Mouse (Mus musculus) forebrain, embryonic 14.5 days (tissue): ENCODE data around the gene Sipa1l1. TPM values are rescaled to one million over a fixed set of nuclear protein-coding genes. Genes with fewer than 3 reads are reported as not detected.

Source experiments
- ATAC-seq: fragments of 200-750 bp; cut with Nextera tagmentation; 2 replicates; pipeline ENCODE4 v1.8.0; 2017; ENCODE audit warnings: mild to moderate bottlenecking, moderate library complexity
- DNase-seq: peaks from one replicate; pipeline ENCODE4 v3.0.0-alpha.2; 2015; ENCODE audit warnings: low spot score
- H3K27ac ChIP-seq: fragments of 300-500 bp; sonication (generic); 2 replicates; pipeline ENCODE4 v1.5.1; 2014; ENCODE audit warnings: low read depth, mild to moderate bottlenecking, control low read depth, low read length, moderate library complexity
- H3K27me3 ChIP-seq: fragments of 300-500 bp; sonication (generic); replicated peaks from 2 replicates; pipeline ENCODE4 v1.6.1; 2014; ENCODE audit warnings: low read length, control low read depth, mixed read lengths; ENCODE audit not compliant: control insufficient read depth, insufficient read depth
- H3K36me3 ChIP-seq: fragments of 300-500 bp; sonication (generic); 2 replicates; pipeline ENCODE4 v1.6.1; 2014; ENCODE audit warnings: low read length, control low read depth; ENCODE audit not compliant: control insufficient read depth, insufficient read depth
- H3K4me1 ChIP-seq: fragments of 300-500 bp; sonication (generic); 2 replicates; pipeline ENCODE4 v1.6.1; 2014; ENCODE audit warnings: antibody characterized with exemption, low read length, control low read depth; ENCODE audit not compliant: control insufficient read depth, insufficient read depth
- H3K4me2 ChIP-seq: fragments of 300-500 bp; sonication (generic); 2 replicates; pipeline ENCODE4 v1.6.1; 2014; ENCODE audit warnings: mild to moderate bottlenecking, control low read depth, low read length
- H3K4me3 ChIP-seq: fragments of 300-500 bp; sonication (generic); 2 replicates; pipeline ENCODE4 v1.5.1; 2014; ENCODE audit warnings: low read depth, low read length, control low read depth
- H3K9ac ChIP-seq: fragments of 300-500 bp; sonication (generic); 2 replicates; pipeline ENCODE4 v1.6.1; 2014; ENCODE audit warnings: mild to moderate bottlenecking, low read length, control low read depth, moderate library complexity
- H3K9me3 ChIP-seq: fragments of 300-500 bp; sonication (generic); replicated peaks from 2 replicates; pipeline ENCODE4 v1.6.1; 2016; ENCODE audit warnings: low read length, control low read depth, mixed read lengths; ENCODE audit not compliant: control insufficient read depth
- WGBS: fragments of 180-500 bp; shearing (Covaris S2); extraction: QIAGEN DNeasy Blood & Tissue Kit; methylation state at CpG from one replicate; pipeline ENCODE4 v1.1.7; 2014; 5-methylcytosine and 5-hydroxymethylcytosine counted together
- polyA plus RNA-seq: library from polyadenylated mRNA; unstranded; fragments of >200 nt; fragmentation: Nextera tagmentation; extraction: Ambion mirVana; gene quantifications from 2 replicates; pipeline ENCODE4 v1.2.1, GENCODE M21; 2014

The Sipa1l1 gene
- polyA plus RNA-seq, 1 experiment from 2014 or later: 13.5 TPM

DNA sequence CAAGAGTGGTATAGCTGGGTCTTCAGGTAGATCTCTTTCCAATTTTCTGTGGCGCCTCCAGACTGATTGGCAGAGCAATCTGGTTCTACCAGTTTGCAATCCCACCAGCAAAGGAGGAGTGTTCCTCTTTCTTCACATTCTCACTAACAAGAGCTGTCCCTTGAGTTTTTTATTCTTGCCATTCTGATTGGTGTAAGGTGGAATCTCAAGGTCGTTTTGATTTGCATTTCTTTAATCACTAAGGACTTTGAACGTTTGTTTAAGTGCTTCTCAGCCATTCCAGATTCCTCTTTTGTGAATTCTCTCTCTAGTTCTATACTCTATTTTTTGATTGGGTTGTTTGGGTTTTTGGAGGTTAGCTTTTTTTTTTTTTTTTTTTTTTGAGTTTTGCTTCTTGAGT lies 151.1 kb downstream of the Sipa1l1 start:
- DNase-seq: no peak
- WGBS: 57% methylated on average over 3 of the region's 3 CpGs
- ATAC-seq: no peak

DNA sequence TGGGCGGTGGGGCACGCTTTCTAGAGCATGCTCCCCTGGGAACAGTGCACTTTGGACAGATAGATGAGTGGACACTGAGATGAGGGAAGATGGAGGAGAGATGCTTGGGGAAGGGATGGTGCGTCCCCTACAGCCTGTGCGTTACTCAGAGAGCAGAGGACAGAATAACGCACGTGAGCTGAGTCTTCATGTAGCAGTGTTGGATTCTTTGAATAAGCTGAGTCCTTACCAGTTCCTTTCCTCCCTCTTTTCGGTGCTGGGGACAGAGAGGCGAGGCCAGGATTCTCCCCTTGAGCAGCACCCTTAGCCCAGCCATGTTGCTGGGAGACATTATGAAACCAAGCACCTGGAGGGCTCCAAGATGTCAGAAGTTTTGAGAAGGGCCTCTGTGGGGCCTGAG lies 152.3 kb downstream of the Sipa1l1 start:
- 85% methylated on average over 8 of the region's 8 CpGs for WGBS
- 0 out of 2 replicates have a peak, but pooled peaks cover under 1% of the 10 kb centered on the region for H3K4me1 ChIP-seq
- no peaks in the 10 kb centered on the region for H3K9me3 ChIP-seq
- ATAC-seq (no peak), DNase-seq (no peak)
- no peak overlapping the region for H3K9ac ChIP-seq
- H3K27me3 ChIP-seq: no peaks in the 10 kb centered on the region
- H3K36me3 ChIP-seq: no peaks in the 10 kb centered on the region
- H3K4me2 ChIP-seq: no peak overlapping the region
- H3K4me3 ChIP-seq: no peak overlapping the region
- no peak overlapping the region for H3K27ac ChIP-seq

More for the DNA sequence above, 151.1 kb downstream of the Sipa1l1 start:
- H3K4me3 ChIP-seq: no peak overlapping the region
- no peaks in the 10 kb centered on the region for H3K9me3 ChIP-seq
- H3K4me1 ChIP-seq: no peaks in the 10 kb centered on the region
- H3K9ac ChIP-seq: no peak overlapping the region
- no peaks in the 10 kb centered on the region for H3K36me3 ChIP-seq
- no peaks in the 10 kb centered on the region for H3K27me3 ChIP-seq
- no peak overlapping the region for H3K4me2 ChIP-seq
- H3K27ac ChIP-seq: no peak overlapping the region

DNA sequence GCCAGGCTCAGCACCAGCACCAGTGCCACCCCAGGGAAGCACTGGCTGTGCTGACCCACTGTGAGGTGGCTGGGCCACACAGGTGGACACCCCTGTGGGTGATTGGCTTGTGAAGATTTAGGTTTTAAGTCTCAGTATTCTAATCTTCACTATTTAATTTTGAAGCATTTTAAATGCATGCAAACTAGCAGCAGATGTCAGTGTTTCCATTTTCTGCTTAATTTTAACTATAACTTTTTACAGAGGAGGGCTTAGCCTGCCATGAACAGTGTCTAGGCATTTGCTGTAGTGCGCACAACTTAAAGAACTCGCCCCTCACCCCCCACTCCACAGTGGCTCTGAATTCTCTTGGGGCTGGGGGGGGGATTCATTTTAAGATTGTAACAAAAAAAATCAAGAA lies 152.7 kb downstream of the Sipa1l1 start:
- no peaks in the 10 kb centered on the region for H3K36me3 ChIP-seq
- no peak overlapping the region for H3K4me2 ChIP-seq
- no peak overlapping the region for H3K4me3 ChIP-seq
- H3K27me3 ChIP-seq: no peaks in the 10 kb centered on the region
- no peak overlapping the region for H3K9ac ChIP-seq
- no peak for ATAC-seq
- DNase-seq: no peak
- no peak overlapping the region for H3K27ac ChIP-seq
- 90% methylated on average over 2 of the region's 2 CpGs for WGBS
- H3K4me1 ChIP-seq: 0 out of 2 replicates have a peak, but pooled peaks cover 2% of the 10 kb centered on the region
- H3K9me3 ChIP-seq: no peaks in the 10 kb centered on the region

DNA sequence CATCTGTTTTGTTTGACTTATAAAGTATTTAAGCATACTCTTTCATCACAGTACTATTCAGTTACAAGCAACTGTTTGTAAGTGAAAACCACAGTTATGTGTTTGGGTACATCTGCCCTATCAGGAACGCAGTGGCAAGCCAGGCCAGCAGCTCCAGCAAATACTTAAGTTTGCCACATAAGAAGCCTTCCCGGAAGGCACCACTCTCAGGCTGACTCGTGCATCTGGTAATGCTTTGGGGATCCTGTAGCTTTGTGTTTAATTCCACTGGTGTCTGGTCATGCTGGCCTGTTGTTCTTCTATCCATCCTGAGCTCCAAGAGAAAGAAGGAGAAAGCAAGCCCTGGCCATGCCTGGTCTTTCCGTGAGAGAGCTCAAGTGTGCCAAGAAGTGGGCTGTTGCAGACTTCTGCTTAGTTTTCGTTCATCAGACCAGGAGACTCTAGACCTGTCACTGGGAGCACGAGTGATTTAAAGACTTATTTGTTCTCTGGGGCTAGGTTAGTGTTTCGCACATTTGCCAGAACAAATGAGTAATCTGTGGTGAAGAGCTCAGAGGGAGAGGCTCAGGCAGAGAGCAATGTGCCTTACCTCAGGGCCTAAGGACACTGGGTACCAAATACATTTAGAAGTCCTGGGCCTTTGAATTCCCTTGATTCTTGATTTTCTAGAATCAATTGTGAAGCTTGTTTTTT lies 153.8 kb downstream of the Sipa1l1 start:
- ATAC-seq (no peak), DNase-seq (no peak)
- Histone ChIP-seq H3K4me1 (0 out of 2 replicates have a peak, but pooled peaks cover 2% of the 10 kb centered on the region), H3K4me3 (no peak overlapping the region), H3K4me2 (no peak overlapping the region), H3K9me3 (no peaks in the 10 kb centered on the region), H3K27me3 (no peaks in the 10 kb centered on the region), H3K36me3 (no peaks in the 10 kb centered on the region), H3K27ac (no peak overlapping the region), H3K9ac (no peak overlapping the region)
- 76% methylated on average over 7 of the region's 7 CpGs for WGBS

DNA sequence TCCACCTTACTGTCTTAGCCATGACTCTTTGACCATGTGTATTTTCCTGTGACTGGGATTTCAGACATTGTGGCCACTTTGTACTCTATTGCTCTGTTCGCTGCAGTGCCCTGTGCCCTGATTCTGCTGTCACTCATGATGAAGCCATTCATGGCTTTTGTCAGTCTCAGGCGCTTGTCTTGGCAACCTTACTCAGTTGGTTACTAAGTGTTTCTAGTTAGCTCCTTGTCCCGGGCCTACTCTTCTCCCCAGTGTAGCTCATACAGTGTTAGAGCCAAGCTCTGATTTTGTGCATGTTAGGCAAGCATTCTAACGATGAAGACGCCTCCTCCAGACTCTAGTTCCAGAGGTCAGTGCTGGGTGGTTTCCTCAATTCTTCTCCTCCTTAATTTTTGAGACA lies 155.5 kb downstream of the Sipa1l1 start:
- H3K4me2 ChIP-seq: no peak overlapping the region
- WGBS: 72% methylated on average over 5 of the region's 5 CpGs
- no peak overlapping the region for H3K4me3 ChIP-seq
- DNase-seq (no peak), ATAC-seq (no peak)
- H3K9me3 ChIP-seq: no peaks in the 10 kb centered on the region
- no peak overlapping the region for H3K9ac ChIP-seq
- 0 out of 2 replicates have a peak, but pooled peaks cover 2% of the 10 kb centered on the region for H3K4me1 ChIP-seq
- H3K27ac ChIP-seq: no peak overlapping the region
- no peaks in the 10 kb centered on the region for H3K36me3 ChIP-seq
- H3K27me3 ChIP-seq: no peaks in the 10 kb centered on the region

DNA sequence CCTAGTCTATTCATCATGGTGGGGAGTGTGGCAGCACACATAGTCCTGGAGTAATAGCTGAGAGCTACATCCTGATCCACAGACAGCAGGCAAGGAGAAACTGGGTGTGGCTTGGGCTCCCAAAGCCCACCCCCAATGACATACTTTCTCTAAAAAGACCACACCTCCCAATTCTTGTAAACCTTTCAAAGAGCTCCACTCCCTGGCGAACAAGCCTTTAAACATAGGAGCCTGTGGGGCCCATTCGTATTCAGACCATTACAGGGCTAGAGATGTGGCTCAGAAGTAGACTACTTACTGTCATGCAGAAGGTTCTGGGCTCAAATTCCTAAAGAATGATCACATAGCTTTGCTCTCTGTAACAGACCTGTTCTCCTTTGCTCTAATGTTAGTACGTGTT lies 156.4 kb downstream of the Sipa1l1 start:
- no peak overlapping the region for H3K9ac ChIP-seq
- 79% methylated on average over 3 of the region's 3 CpGs for WGBS

DNA sequence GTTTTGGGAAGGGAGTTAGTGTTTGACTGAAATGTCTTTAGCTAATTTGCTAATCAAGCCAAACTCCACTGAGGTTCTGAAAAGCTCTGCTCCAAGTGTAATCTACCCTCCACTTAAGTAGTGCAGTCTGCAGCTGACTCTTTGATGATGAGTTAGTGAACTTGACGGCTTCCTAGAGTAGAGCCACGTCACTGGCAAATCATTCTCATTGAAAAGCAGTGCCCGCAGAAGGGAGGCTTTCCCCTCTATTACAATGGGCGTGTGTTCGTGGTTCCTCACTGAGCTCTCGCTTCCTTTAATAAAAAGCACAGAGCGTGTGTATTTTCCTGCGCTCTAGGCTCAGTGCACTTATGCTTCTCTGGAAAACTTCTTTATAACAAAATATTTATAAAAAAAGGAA lies 157.3 kb downstream of the Sipa1l1 start:
- Histone ChIP-seq H3K9me3 (no peaks in the 10 kb centered on the region), H3K9ac (no peak overlapping the region), H3K4me3 (no peak overlapping the region), H3K4me2 (no peak overlapping the region), H3K36me3 (no peaks in the 10 kb centered on the region), H3K27me3 (no peaks in the 10 kb centered on the region), H3K27ac (no peak overlapping the region), H3K4me1 (0 out of 2 replicates have a peak, but pooled peaks cover 2% of the 10 kb centered on the region)
- 46% methylated on average over 8 of the region's 8 CpGs for WGBS
- no peak for ATAC-seq
- DNase-seq: no peak

More for the DNA sequence above, 156.4 kb downstream of the Sipa1l1 start:
- Histone ChIP-seq H3K4me1 (0 out of 2 replicates have a peak, but pooled peaks cover 2% of the 10 kb centered on the region), H3K36me3 (no peaks in the 10 kb centered on the region), H3K9me3 (no peaks in the 10 kb centered on the region), H3K4me3 (no peak overlapping the region), H3K4me2 (no peak overlapping the region), H3K27ac (no peak overlapping the region), H3K27me3 (no peaks in the 10 kb centered on the region)
- DNase-seq (no peak), ATAC-seq (no peak)

DNA sequence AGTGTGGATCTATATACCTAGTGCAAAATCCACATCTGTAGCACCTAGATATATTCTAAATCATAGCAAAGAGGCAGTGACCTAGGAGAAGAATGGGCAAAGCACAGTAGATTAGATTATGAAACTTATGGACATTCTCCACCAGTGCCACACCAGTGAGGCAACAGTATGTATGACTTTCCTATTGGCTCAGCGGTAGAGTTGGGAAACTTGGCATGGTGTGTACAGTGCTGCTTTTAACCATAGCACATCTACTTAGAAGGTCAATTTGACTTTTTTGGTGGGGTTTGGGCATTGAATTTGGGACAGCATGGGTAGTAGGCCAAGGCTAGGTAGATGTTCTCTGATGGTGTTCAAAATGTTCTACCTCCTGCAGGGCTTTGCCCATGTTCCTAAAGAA lies 159.0 kb downstream of the Sipa1l1 start:
- Histone ChIP-seq H3K9ac (no peak overlapping the region), H3K27me3 (no peaks in the 10 kb centered on the region), H3K36me3 (no peaks in the 10 kb centered on the region), H3K4me1 (0 out of 2 replicates have a peak, but pooled peaks cover 2% of the 10 kb centered on the region), H3K4me2 (no peak overlapping the region), H3K4me3 (no peak overlapping the region), H3K27ac (no peak overlapping the region), H3K9me3 (no peaks in the 10 kb centered on the region)
- 95% methylated on average over 1 of the region's 1 CpGs for WGBS
- DNase-seq (no peak), ATAC-seq (no peak)

DNA sequence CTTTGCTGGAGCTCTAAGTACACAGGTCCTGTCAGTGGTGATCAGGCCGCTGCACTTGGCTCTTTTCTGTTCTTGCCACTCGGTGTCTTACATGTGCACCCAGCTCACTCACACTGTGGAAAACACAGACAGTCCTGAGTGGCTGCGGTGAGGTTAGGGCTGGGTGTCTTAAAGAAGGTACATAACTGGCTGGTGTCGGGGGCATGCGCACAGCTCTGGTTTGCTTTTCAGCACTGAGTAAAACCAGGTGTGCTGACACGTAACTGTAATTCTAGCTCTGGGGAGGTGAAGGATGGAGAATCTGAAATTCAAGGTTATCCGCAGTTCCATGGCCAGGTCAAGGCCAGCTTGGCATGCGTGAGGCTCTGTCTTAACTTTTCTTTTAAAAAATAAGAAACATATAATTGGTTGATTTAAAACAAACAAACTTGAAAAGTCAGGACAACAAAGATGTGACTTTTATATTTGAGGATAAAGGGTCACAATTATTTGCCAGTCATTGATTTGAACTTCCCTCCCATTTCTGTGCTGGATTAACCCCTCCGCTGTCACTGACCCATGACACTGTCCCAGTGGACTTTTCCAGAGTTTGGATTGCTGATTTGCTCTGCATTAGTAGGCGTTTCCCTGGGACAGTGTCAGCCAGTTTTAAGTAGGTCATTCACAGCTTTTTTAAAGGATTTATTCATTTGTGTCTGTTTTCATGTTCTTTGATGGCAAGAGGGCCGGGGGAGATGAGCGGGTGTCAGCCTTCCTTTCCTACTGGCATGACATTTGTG lies 163.9 kb downstream of the Sipa1l1 start:
- no peak for ATAC-seq
- no peak overlapping the region for H3K4me3 ChIP-seq
- H3K4me1 ChIP-seq: peaks cover 16% of the 10 kb centered on the region
- H3K9me3 ChIP-seq: no peaks in the 10 kb centered on the region
- no peaks in the 10 kb centered on the region for H3K27me3 ChIP-seq
- 89% methylated on average over 12 of the region's 12 CpGs for WGBS
- no peak overlapping the region for H3K4me2 ChIP-seq
- H3K9ac ChIP-seq: no peak overlapping the region
- H3K36me3 ChIP-seq: no peaks in the 10 kb centered on the region
- DNase-seq: no peak
- no peak overlapping the region for H3K27ac ChIP-seq
